Mouse (Mus musculus) layer of hippocampus, postnatal 14 days (tissue): ENCODE results near the gene Setd1b. TPM values are rescaled to one million over a fixed set of nuclear protein-coding genes. Genes with fewer than 3 reads are reported as not detected.

Source experiments
- DNase-seq, 2 experiments: peaks; one replicate each; pipeline ENCODE4 v3.0.0; 2021 to 2022; ENCODE audit warnings: low spot score in 2 of 2, mixed read lengths in 1 of 2
- total RNA-seq, 2 experiments: library from RNA; stranded (reverse); gene quantifications; 2 replicates each; pipeline ENCODE4 v1.2.3; 2021

Gene Setd1b
- total RNA-seq, 2 experiments from 2014 or later = 31.1 to 31.2 TPM

GRCm38 (mm10) chr5:123125638-123126406, 16.2 kb upstream of the Setd1b start:
- no peak for DNase-seq

DNA sequence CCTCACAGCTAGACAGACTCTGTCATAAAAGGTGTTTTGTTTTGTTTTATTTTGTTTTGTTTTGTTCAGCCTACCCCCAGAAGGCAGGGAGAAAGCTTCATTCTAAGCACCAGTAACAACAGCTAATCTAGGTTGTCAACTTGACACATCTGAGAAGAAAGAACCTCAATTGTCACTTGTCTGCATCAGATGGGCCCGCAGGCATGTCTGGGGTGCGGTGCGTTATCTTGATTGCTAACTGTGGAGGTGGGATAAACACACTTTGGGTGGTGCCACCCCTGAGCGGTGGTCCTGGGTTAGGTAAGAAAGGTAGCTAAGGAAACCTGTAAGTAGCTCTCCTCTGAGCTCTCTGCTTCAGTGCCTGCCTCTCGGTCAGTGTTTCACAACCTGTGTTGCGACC, 15.0 kb upstream of the Setd1b start:
- no peak for DNase-seq

DNA sequence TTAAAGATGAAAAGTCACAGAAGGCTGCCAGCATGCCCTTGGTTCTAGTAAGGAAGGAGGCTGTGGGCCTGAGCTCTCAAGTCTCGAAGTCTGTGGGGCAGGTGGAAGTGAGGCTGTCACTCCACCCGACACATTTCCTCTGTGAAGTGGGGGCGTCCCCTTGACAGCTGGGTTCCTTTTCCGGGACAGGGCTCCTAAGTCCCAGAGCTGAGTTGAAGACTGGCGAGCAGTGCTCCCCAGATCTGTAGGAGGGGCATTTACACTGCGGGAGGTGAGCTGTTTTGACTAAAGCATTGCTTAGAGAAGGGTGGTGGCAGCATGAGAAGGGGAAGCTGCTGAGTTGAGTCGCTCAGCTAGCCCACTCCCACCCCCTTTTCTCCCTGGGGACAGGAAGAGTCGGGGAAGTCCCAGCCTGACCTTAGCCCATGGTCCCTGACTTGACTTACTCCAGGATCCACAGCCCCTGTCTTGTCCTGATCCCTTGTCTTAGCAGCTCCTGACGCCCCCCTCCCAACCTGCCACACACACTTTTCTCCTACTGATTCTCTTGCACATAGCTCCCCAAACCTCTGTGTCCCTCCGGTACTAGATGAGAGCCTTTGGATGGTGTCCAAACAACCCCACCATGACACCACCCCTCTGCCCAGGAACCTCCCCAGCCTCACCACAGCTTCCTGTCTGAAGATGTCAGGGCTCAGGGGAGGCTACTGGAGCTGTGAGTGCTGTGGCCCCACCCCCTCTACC, 13.4 kb upstream of the Setd1b start:
- DNase-seq = no peak

DNA sequence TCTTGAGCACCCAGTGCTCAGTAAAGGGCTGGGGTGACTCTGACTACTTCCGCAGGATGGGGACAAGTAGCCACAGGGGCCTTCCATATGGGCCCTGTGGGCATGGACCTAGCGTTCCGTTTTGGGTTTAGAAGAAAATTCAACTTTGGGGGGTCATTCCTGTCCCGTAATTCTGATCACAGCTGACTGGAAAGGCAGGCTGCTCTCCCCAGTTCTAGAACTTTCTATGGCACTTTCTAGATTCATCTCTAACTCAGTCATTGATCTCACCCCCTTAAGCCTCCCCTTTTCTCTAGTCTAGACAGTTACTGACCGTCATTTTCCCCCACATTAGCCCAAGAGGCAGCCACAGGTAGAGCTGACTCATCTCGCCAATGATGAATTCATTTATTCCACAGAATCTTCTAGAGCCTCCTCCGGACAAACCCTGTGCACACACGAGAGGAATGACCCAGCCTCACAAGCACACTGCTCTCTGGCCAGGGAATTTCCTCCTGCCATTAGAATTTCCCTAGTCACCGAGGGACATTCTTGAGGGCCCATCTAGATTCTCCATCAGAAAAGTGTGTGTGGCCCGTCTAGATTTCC, 12.7 kb upstream of the Setd1b start:
- no peak for DNase-seq

DNA sequence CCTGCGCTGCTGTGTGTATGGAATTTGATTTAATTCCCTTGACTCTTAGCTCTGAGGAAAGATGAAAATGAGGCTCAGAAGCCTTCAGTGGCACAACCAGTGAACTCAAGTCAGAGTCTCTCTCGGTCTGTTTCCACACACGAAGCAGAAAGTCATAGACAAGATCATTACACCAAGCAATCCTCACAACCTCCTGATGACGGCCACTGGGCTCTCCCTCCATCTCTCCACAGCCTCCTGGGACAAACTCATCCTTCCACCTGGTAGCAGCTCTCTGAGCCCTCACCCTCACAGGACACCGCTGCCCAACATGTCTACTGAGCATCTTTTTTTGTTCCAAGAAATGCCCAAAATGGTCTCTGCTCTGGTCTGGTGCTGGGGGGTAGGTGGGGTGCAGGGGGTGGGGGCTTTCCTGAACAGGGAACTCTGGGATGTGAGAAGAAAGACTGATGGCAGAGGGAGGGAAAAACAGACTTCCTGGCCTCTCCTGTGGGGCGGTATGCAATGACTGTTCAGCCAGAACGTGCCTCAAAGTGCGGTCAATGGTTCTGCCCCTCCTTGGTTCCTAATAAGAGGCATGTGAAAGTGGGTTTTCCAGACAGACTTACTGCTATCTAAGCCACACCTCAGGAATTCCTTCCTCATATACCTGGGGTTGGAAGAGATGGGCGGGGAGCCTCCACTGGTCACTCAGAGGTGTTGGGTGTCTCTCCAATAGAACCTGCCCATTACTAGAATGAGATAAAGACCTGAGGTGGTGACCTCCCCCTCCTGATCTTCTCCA, 11.8 kb upstream of the Setd1b start:
- DNase-seq = no peak

DNA sequence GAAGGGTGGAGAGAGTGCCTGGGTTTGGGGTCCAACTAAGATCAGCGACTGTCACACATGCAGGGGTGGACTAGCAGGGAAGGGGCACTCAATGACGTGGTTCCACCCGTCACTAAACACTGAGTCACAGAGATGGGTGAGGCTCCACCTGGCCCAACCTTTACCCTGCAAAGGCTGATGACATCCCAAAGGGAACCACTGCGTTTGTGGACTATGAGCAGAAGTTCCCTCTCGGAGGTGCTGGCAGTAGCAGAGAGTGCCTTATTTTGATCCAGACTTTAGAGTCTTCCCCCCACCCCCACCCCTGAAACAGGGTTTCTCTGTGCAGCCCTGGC, 11.2 kb upstream of the Setd1b start:
- DNase-seq = no peak

DNA sequence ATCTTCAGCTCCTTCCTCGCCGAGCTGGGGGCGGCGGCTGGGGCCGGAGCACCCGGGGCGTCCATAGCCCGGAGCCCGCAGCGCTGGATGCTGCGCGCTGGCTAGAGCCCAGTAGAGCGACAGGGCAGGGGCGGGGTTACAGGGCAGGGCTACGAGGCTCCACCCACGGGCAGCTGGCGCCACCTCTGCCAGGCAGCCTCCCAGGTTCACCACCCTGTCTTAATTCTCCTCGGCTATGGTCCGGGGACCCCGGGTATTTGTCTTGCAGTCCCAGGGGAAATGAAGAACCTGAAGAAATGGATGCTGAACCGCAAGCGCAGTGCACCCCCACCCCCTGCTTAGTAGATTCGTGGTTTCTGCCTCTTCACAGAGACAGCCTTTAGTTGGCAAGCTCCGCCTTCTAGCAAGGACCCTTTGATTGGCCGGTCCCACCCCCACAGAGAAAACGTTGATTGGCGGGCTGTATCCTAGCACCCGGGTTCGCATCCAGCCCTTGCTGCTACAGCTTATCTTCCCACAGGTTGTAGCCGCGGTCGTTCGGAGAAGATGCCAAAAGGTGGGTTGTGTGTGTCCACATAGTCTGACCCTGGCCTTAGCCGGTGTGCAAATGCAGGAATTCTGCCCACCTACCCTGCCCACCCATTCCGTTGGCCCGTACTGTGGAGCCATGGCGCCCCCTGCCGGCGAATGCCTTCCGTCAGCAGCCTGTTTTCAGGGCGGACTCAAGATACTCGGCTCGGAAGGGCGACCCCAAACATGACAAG, 9.5 kb upstream of the Setd1b start, which contains the start of gene Rhof:
TSS of gene Rhof (minus strand) at position 385 of the 764 bp plus-strand sequence.
- DNase-seq = peak; percentile 88 to 90

- DNase-seq = peak; percentile 92 to 93
These were observed 8.8 kb upstream of the Setd1b start for GRCm38 (mm10) chr5:123133083-123133783.

DNA sequence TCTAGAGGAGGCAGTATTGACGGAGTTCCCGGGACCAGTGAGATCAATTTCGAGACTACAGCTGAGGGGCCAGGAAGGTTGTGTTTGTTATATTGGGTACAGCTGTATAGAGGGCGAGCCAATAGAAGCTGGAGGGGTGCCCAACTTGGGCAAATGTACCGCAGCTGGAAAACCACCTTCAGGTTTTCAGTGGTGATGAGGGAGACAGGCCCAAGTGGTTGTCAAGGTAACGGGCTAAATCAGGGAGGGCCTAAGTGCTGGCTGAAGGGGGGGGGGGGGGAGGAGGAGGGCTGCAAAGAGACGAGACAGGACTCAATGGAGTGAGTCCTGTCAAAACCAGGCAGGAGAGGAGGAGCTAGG, 8.2 kb upstream of the Setd1b start:
- DNase-seq = no peak

- no peak for DNase-seq
These were observed 7.7 kb upstream of the Setd1b start for GRCm38 (mm10) chr5:123134186-123134874.

DNA sequence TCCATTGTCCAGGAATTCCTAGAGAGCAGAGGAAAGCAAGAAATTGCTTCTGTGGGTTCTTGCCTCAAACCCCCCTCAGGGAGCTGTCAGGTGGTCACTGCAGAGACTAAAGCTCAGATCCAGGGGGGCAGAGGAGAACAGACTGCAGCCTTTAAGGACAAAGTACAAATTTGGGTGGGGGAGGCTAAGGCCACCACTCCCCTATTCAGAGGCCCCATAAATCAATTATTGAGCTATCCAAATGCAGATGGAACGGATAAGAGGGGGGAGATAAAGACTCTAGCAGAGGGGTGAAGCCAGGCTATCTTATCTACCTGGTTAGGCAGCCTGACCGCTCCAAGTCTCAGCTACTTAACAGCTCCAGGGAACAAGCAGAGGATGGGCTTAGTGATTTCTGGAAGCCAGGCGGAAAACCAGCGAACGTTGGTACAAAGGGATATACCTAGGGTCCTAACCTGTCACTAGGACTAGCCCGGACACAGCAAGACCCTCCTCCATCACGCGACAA, 7.1 kb upstream of the Setd1b start:
- no peak for DNase-seq

DNA sequence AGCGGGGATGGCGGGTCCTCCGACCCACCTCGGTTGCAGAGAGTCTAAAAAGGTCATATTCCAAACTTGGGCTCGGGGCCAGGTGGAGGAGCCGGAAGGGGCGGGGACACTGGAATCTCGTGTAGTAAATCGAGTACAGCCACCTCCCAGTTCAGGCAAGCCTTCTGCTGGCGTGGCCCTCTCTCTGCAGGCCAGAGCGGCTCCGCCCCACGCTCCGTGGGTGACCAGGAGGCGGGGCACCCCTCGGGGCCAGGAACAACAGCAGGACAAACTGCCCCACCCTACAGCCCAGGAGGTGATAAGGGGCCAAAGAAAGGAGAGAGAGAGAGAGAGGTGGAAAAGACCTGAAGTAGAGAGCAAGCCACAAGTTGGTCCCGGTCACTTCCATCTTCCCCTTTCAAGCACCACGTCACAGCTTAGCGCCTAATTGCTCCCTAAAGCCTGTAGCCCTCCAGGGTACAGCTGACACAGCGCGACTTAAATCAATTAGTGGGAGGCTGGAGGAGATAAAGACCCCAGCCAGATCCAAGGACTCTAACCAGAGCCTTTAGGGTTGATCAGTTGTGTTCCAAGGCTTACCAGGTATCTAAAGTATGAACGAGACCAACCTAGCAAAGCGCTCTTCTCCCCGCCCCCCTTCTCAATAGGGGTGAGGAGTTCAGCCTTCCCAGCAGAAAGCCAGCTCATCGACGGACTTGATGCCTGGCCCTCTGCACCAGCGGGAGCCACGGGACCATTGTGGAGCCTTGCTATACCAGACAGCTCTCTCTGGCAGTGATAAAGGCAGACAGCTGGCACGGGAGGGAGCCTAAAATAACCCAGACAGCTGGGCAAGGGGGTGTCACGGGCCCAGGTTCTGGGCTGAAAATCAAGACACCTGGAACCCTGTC, 6.3 kb upstream of the Setd1b start:
- peak in 1 of 2 experiments; percentile 69 for DNase-seq

DNA sequence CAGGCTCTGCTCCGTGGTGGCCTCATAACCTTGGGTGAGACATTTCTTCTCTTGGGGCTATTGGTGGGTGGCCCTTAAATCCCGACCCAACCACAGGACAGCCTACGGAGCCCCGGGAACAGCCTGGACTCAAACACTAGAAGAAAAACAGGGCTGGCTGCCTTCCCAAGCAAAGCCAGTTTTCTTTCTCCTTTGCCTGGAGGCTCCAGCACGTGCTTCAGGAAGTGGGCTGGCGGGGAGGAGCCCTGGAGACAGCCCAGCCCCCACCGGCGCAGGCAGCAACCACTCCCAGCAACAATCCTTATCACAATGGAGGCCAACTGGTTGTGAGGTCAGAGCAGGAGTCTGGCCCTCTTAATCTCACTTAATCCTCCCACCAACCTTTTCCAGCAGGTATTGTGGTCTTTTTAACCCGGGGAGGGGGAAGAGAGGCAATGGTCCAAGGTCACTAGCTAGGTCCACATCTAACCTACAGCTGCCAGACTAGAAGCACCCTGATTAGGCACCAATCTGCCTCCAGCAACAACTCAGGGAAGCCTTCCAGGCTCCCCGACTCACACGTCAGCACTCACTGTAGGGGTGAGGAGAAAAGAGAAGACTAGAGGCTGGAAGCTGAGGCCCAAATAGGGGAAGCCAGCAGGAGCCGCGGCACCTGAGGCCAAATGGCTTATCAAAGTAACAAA, 5.5 kb upstream of the Setd1b start:
- peak; percentile 81 to 86 for DNase-seq

GRCm38 (mm10) chr5:123137044-123137909, 4.7 kb upstream of the Setd1b start:
- DNase-seq = no peak

DNA sequence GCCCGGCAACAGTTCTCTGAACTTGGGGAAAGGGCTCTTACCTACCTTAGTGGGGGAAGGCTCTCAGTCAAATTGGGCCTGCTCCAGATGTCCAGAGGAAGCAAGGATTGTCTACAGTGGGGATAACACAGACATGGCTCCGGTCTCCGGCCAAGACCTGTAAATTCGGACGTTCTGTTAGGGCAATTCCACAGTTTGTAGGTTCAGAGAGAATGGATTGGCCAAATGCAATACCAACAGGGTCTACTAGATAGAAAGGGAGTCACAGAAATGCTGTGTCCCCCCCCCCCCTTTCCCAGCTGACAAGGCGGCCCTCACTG, 4.1 kb upstream of the Setd1b start:
- DNase-seq = no peak

GRCm38 (mm10) chr5:123138230-123138911, 3.6 kb upstream of the Setd1b start:
- no peak for DNase-seq
